Mouse (Mus musculus): ENCODE data around the gene Arid4a. TPM values are rescaled to one million over a fixed set of nuclear protein-coding genes. Genes with fewer than 3 reads are reported as not detected.
"Not testable (repeated sequence)": the region's sequence is repeated elsewhere in the genome, so short reads cannot be mapped to it uniquely, and the experiment has no call there.

Arid4a gene
- total RNA-seq, 1 experiment from 2014 or later: 27.9 TPM

- no peak for DNase-seq
These were observed 367 bp downstream of the Arid4a start for GRCm38 (mm10) chr12:71016211-71016502.

GRCm38 (mm10) chr12:71016503-71017241 is 882 bp downstream of the Arid4a start:
- peak; percentile 67 for DNase-seq

- no peak for DNase-seq
These were observed 1.4 kb downstream of the Arid4a start for GRCm38 (mm10) chr12:71017242-71017571.

DNA sequence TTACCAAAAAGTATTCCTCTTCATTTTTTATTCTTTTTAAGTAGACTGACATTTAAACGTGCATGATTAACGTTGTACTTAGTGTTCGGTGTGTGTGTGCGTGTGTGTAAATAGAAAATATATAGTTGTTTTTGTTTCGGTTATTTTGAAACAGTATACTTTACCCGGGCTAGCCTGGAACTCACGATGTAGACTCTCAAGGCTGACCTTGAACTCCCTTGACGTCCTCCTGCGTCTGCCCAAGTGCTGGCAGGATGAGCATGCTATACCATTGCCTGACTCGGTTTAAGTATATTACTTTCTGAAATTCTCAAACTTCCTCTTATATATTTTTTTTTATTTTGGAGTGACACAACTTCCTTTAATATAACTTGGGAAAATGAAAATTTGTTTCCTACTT is 2.0 kb downstream of the Arid4a start:
- no peak for DNase-seq

DNA sequence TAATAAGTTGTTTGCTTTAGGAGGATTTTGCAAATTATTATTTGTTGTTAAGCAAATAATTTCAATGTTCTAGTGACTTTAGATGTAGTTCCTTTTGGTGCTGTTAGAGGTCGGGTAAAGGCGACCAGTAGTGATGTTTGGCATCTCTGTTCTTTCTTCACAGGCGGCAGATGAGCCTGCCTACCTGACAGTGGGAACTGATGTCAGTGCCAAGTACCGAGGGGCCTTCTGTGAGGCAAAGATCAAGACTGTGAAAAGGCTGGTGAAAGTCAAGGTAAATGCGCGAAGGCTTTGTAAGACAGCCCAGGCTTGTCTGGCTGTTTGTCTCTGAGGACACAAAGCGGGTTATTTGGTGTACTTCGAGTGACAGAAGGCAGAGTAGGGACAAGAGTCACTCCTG is 3.4 kb downstream of the Arid4a start:
- no peak for DNase-seq

GRCm38 (mm10) chr12:71024411-71024810 is 8.6 kb downstream of the Arid4a start:
- DNase-seq: no peak

DNA sequence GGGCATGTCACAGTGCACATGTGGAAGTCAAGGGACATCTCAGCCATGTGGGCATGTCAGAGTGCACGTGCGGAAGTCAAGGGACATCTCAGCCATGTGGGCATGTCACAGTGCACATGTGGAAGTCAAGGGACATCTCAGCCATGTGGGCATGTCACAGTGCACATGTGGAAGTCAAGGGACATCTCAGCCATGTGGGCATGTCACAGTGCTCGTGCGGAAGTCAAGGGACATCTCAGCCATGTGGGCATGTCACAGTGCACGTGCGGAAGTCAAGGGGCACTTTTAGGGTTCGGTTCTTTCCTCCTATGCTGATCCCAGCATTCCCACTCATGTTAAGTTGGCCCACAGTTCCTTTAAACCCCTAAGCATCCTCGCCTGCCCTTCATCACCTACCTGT is 12.5 kb downstream of the Arid4a start:
- DNase-seq: not testable (repeated sequence)

DNA sequence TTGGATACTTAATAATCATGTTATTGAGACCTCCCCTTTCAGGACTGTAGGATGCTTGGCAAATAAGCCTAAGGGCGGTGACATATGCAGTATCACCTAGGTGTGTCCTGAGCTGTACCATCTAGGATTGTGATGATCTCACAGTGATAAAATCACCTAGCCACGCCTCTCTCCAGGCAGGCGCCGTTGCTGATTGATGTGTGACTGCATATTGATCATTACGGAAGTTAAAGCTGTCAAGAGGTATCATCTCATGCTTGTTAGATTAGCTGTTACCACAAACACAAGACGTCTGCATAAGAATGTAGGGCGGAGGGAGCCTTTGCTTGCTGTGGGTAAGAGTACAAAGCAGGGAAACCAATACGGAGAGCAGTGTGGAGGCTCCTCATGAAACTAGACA is 14.5 kb downstream of the Arid4a start:
- DNase-seq: no peak

- DNase-seq: no peak
These were observed 14.9 kb downstream of the Arid4a start for GRCm38 (mm10) chr12:71030722-71031121.

DNA sequence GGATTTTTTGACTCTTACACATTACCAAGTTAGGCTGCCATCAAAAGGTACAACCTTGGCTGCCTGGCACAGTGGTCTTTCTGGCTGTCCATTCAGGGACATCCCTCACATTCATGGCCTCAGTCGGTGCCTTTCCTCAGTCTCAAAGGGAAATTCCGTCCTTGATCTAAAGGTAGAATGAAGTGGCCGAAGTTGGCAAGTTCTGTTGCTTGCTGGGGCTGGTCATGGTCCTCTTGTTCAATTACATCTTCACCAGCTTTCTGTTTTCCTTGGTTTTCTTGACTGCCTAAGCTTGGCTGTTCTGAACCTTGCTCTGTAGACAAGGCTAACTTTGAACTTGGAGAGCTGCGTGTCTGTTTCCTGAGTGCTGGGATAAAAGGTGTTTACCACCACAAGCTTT is 20.0 kb downstream of the Arid4a start:
- DNase-seq: no peak

DNA sequence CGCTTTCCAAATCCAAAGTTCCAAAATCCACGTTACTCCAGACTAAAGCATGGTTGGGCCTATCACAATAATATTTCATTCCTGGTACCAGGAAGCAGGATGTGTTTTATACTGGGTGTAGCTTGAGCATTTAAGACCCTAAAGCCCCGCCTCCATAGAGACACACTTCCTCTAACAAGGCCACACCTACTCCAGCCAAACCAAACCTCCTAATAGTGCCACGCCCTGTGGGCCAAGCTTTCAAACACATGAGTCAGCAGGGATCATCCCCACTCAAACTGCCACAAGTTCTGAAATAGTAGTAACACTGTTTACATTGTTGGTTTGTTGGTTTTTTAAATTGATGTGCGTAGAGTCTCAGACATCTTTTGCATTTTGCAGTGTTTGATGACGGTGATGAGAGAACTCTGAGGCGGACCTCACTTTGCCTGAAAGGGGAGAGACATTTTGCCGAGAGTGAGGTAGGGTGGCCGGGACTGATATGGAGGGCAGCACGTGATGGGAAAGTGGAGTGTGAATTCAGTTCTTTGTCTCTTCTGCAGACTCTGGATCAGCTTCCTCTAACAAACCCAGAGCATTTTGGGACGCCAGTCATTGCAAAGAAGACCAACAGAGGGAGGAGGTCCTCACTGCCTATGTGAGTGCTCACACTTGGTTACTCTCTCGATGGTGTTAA is 21.1 kb downstream of the Arid4a start:
- DNase-seq: no peak

- DNase-seq: no peak
These were observed 24.7 kb downstream of the Arid4a start for GRCm38 (mm10) chr12:71040462-71040861.

DNA sequence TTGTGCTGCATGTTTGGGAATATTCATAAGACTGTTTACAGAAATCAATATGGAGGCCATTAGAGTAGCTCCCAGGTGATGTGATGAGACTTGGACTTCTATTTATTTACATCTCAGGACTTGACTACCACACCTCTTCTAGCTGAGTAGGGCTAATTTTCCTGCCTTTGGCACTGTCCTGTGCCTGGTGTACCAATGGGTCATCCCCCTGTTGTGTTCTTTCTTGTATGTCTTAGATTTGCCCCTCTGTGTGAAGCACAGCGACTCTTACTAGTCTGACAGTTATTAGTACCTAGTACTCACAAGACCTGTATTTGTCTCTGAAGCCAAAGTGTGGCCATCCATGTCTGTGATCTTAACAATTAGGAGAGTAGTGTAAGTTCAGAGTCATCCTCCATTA is 26.7 kb downstream of the Arid4a start:
- no peak for DNase-seq

GRCm38 (mm10) chr12:71043571-71043970 is 27.8 kb downstream of the Arid4a start:
- DNase-seq: no peak

- no peak for DNase-seq
These were observed 28.7 kb downstream of the Arid4a start for GRCm38 (mm10) chr12:71044488-71044887.

- DNase-seq: no peak
These were observed 30.7 kb downstream of the Arid4a start for GRCm38 (mm10) chr12:71046501-71046900.

DNA sequence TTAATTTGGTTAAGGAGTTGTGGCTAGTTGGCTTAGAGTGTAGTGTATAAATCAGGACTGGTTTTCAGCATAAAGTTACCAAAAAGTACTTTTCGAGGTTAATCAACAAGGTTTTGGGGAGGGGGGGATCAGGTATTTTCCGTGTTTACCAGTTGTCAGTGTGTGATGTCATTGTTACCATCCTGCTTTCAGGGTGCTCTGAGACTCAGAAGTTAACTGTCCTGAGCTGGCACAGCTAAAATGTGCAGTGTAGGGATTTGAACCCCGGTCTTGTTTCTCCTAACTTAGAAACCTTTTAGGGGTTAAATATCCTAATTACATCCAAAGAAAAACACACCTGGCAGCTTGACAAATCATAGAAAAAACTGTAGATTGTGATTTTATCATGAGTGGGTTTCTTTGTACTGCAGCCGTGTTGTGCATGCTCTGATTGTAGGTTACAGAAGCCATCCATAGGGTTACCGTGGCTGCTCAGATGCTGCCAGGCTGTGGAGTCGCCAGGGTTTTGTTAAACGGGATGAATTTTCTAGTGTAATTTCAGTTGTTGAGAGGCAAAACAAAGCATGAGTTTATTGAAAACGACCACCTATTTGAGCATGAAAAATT is 31.8 kb downstream of the Arid4a start:
- DNase-seq: no peak

- DNase-seq: peak; percentile 97
These were observed 32.3 kb downstream of the Arid4a start for GRCm38 (mm10) chr12:71048117-71048516.

DNA sequence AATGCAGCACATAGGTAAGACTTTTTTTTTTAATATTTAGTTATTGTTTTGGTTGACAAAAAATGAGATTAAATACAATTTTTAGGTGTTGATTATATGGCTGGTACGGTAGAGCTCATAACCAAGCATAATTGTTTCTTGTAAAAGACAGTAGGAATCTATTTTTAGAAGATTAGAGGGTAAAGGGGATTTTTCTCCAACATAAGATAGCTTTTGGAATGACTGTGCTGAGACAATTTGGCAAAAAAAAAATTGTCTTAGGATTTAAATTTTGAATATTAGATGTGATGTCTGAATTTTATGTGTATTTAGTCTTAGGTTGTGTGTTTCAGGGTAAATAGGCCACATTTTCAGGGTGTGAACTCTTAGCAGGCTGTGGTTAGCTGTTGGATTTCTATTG is 32.8 kb downstream of the Arid4a start:
- no peak for DNase-seq

DNA sequence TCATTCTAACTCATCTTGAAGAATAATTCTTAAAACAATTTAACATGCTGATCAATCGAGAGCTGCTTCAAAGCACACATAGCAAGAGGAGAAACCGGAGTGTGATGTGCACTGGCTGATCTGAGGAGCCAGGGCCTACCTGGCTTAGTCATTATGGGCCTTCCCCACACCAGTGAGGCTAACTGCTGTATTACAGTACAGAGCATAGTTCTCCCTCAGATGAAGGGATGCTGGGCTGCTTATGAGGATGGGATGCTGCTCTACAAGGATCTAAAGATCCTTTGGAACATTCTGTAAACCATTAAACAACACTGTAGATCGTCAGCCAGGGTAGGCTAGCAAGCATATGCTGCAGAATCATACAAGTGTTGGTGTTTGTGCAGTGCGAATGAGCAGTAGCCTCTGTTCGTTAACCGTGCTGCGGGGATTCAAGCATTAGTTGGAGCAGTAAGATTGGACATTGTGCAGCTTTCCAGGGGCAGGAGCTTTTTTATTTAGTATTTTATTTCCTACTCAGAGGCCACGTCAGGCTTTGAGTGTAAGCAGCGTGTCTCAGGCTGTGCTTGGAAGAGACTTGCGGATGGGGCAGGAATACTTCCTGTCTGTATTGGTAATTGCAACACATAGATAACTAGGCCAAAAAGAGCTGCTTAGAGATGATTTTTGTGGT is 33.9 kb downstream of the Arid4a start:
- no peak for DNase-seq

DNA sequence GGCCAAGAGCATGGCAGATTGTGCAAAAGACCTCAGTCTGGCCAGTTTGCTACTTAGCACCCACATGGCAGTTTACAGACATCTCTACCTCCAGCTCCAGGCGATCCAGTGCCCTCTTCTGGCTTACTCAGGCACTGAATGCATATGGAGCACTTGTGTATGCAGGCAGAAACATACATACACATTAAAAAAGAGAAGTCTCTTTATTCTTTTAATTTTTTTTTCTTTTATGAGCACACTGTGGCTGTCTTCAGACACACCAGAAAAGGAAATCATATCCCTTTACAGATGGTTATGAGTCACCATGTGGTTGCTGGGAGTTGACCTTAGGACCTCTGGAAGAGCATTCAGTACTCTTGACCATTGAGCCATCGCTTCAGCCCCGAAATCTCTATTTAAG is 35.3 kb downstream of the Arid4a start:
- DNase-seq: no peak

DNA sequence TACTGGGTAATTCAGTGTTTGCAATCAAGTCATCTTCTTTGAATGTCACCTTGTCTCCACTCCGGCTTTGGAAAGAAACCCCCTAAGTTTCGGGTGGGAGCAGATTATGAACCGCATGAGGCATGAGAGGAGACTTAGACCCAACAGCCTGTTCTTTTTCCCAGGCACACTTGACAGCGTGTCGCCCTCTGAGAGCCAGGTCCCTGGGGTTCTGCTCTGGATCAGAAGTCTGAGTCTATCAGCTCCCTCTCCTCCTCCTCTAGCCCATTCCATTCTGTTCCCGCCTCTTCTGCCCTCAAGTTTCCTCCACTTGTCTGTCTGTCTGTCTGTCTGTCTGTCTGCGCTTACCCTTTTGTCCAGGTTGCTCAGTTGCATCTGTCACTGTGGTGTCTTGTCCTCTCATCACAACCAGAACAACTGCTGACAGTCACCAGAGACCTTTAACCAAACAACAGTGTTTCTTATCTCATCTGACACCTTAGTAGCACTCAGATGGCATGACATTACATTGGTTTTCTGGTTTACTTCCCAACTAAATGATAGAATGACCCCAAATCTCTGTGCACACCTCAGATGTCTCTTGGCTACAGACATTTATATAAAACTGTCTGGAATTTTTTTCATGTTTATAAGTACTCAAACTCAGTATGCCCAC is 36.7 kb downstream of the Arid4a start:
- no peak for DNase-seq

GRCm38 (mm10) chr12:71053031-71053430 is 37.2 kb downstream of the Arid4a start:
- DNase-seq: no peak

Data from adrenal gland, postnatal 25 days (tissue).